ENCODE assay signal across 10 mouse cellular contexts in genomic region chrX:60780161-60780560, GRCm38 (mm10).
DNase-seq lines count a peak whose midpoint lies in the region; ATAC-seq lines count a peak whose summit lies in the region.
"Had no signal": no experiment of that assay in that cellular context is flagged by ENCODE, and none has a peak within 500 bp of the region (broad histone marks: within the 10 kb centered on the region; RNA-seq: fewer than 3 reads in every experiment).

No protein-coding gene starts in this region.

- ATAC-seq in CD4-positive, CD25-positive, alpha-beta regulatory T cell, adult 4 months, result no peak

- DNase-seq in cerebellum, adult 8-10 months, result peak; percentile 0
- no peak for DNase-seq in cerebellum, adult 9-10 months
- DNase-seq in kidney, adult 9 months, result peak; percentile 7
- DNase-seq in kidney, adult 18-20 months, result no peak
- DNase-seq in cerebellum, postnatal 25 days, result peak; percentile 27 to 62
- DNase-seq in kidney, postnatal 25 days, result peak; percentile 30 to 43
- DNase-seq in heart, adult 9 months (ENCODE audit: low spot score in 2 of 2), result no peak
- DNase-seq: liver, embryonic 13.5 days; lung, postnatal 14 days had no signal

Comparison
In these comparisons a context has a peak if more than half of its experiments do, and no peak if none do; other contexts are left out.
1. DNase-seq: peak in cerebellum, adult 8-10 months (single experiment), kidney, adult 9 months (single experiment), cerebellum, postnatal 25 days (2 of 2) and kidney, postnatal 25 days (2 of 2); none in cerebellum, adult 9-10 months (single experiment), kidney, adult 18-20 months (single experiment) and heart, adult 9 months (0 of 2).